Mouse (Mus musculus) mesoderm, embryonic 11.5 days (tissue): ENCODE data around the gene Nagk.
"Not testable (repeated sequence)": the region's sequence is repeated elsewhere in the genome, so short reads cannot be mapped to it uniquely, and the experiment has no call there.

Source experiments
- DNase-seq: peaks from one replicate; pipeline ENCODE4 v3.0.0-alpha.2; 2012; ENCODE audit warnings: low read depth, low spot score

Gene Nagk

GRCm38 (mm10) chr6:83815801-83816200 lies 21.0 kb downstream of the Nagk start:
- no peak for DNase-seq

- DNase-seq = no peak
Observed at GRCm38 (mm10) chr6:83818996-83819395, 24.2 kb downstream of the Nagk start.

GRCm38 (mm10) chr6:83820727-83821515 lies 26.1 kb downstream of the Nagk start:
- DNase-seq = no peak

- DNase-seq = no peak
Observed at GRCm38 (mm10) chr6:83821856-83822255, 27.1 kb downstream of the Nagk start.

- DNase-seq = peak; percentile 16
Observed at GRCm38 (mm10) chr6:83830941-83831605, 36.3 kb downstream of the Nagk start.

GRCm38 (mm10) chr6:83831606-83832123 lies 36.9 kb downstream of the Nagk start, which contains the start of gene Paip2b:
TSS of gene Paip2b (minus strand) at chr6:83831741.
- peak; percentile 100 for DNase-seq

GRCm38 (mm10) chr6:83832393-83832792 lies 37.6 kb downstream of the Nagk start:
- DNase-seq = not testable (repeated sequence)

- no peak for DNase-seq
Observed at GRCm38 (mm10) chr6:83836826-83837225, 42.0 kb downstream of the Nagk start.

- no peak for DNase-seq
Observed at GRCm38 (mm10) chr6:83838046-83838445, 43.3 kb downstream of the Nagk start.

GRCm38 (mm10) chr6:83840086-83840485 lies 45.3 kb downstream of the Nagk start:
- DNase-seq = no peak

GRCm38 (mm10) chr6:83844913-83845312 lies 50.1 kb downstream of the Nagk start:
- DNase-seq = no peak

GRCm38 (mm10) chr6:83846141-83846540 lies 51.4 kb downstream of the Nagk start:
- no peak for DNase-seq

GRCm38 (mm10) chr6:83849446-83849845 lies 54.7 kb downstream of the Nagk start:
- DNase-seq = no peak
